Mouse (Mus musculus): ENCODE results near the gene Haus2.

Haus2 gene

GRCm38 (mm10) chr2:120652256-120652924 is 43.2 kb downstream of the Haus2 start:
- TF ChIP-seq GATA4 (IDR thresholded peaks at IDR 0.05; ENCODE audit: insufficient replicate concordance, low read length): no peak

GRCm38 (mm10) chr2:120652925-120653284 is 43.7 kb downstream of the Haus2 start:
- no peak for TF ChIP-seq GATA4 (IDR thresholded peaks at IDR 0.05; ENCODE audit: insufficient replicate concordance, low read length)

GRCm38 (mm10) chr2:120654693-120655092 is 45.5 kb downstream of the Haus2 start:
- no peak for TF ChIP-seq GATA4 (IDR thresholded peaks at IDR 0.05; ENCODE audit: insufficient replicate concordance, low read length)

GRCm38 (mm10) chr2:120655905-120656304 is 46.7 kb downstream of the Haus2 start:
- TF ChIP-seq GATA4 (IDR thresholded peaks at IDR 0.05; ENCODE audit: insufficient replicate concordance, low read length): peak; percentile 32; the same call in 1 of the 2 replicates

GRCm38 (mm10) chr2:120656711-120657110 is 47.5 kb downstream of the Haus2 start:
- no peak for TF ChIP-seq GATA4 (IDR thresholded peaks at IDR 0.05; ENCODE audit: insufficient replicate concordance, low read length)

GRCm38 (mm10) chr2:120658486-120658885 is 49.3 kb downstream of the Haus2 start:
- TF ChIP-seq GATA4 (IDR thresholded peaks at IDR 0.05; ENCODE audit: insufficient replicate concordance, low read length): no peak

GRCm38 (mm10) chr2:120659318-120659717 is 50.1 kb downstream of the Haus2 start:
- no peak for TF ChIP-seq GATA4 (IDR thresholded peaks at IDR 0.05; ENCODE audit: insufficient replicate concordance, low read length)

- peak; percentile 73 for TF ChIP-seq GATA4 (IDR thresholded peaks at IDR 0.05; ENCODE audit: insufficient replicate concordance, low read length)
Observed at GRCm38 (mm10) chr2:120660486-120661078, 51.4 kb downstream of the Haus2 start.

GRCm38 (mm10) chr2:120662766-120663165 is 53.6 kb downstream of the Haus2 start:
- TF ChIP-seq GATA4 (IDR thresholded peaks at IDR 0.05; ENCODE audit: insufficient replicate concordance, low read length): no peak

- no peak for TF ChIP-seq GATA4 (IDR thresholded peaks at IDR 0.05; ENCODE audit: insufficient replicate concordance, low read length)
Observed at GRCm38 (mm10) chr2:120663491-120664154, 54.4 kb downstream of the Haus2 start.

GRCm38 (mm10) chr2:120667446-120667845 is 58.3 kb downstream of the Haus2 start:
- TF ChIP-seq GATA4 (IDR thresholded peaks at IDR 0.05; ENCODE audit: insufficient replicate concordance, low read length): no peak

GRCm38 (mm10) chr2:120670253-120670652 is 61.1 kb downstream of the Haus2 start:
- no peak for TF ChIP-seq GATA4 (IDR thresholded peaks at IDR 0.05; ENCODE audit: insufficient replicate concordance, low read length)
